Mouse (Mus musculus): ENCODE measurements around the gene Lta. TPM values are rescaled to one million over a fixed set of nuclear protein-coding genes. Genes with fewer than 3 reads are reported as not detected.

Gene Lta
- total and polyA plus RNA-seq, 3 experiments = not detected

DNA sequence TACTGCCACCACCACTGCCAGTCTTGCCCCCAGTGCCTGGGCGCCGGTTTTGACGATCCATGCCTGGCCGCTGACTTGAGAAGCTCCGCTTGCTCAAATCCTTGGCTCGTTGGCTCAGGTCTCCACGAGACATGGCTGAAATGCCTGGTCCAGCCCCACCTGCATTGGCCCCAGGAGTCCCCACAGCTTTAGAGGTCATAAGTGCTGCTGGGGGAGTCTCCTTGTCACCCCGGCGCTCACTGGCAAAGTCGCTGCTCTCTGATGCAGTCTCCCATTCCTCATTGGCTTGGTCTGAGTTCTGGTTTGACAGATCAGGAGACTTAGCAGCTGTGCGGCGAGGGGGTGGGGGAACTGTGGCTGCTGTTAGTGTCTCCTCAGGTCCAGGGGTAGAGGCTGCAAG, 49.7 kb downstream of the Lta start:
- peaks cover 98% of the 10 kb centered on the region for H3K36me3 ChIP-seq (replicated peaks)

DNA sequence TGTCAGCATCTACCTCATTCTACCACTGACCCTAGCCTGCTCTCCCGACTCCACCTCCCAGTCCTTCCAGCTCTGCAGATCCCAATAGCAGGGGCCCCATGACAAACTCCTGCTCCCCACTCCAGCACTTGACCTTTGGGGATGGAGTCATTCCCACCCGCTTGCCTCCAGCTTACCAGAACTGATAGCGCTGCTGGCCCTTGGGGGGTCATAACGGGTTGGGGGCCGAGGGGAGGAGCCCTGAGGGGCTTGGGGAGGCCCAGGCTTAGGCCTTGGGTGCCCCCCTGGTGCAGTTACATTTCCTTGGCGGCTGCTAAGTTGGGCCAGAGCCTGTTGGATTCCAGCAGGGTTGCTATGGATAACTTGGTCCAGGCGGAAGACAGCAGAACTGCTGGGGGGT, 50.5 kb downstream of the Lta start:
- ATAC-seq (ENCODE audit: extremely low read depth, insufficient number of reproducible peaks, low FRiP score, poor library complexity, severe bottlenecking) (no peak), DNase-seq (ENCODE audit: low spot score) (no peak)
- H3K36me3 ChIP-seq (replicated peaks) = peaks cover 98% of the 10 kb centered on the region
- H3K4me3 ChIP-seq (ENCODE audit: low read depth, low read length) = no peak overlapping the region
- H3K9me3 ChIP-seq (replicated peaks) = no peaks in the 10 kb centered on the region
- H3K27me3 ChIP-seq (ENCODE audit: insufficient read depth, low read length) = no peaks in the 10 kb centered on the region
- H3K4me1 ChIP-seq (ENCODE audit: insufficient read depth, low read depth, low read length) = peaks cover 52% of the 10 kb centered on the region
- no peak for TF ChIP-seq GATA1 (IDR thresholded peaks at IDR 0.05; ENCODE audit: borderline replicate concordance, low read length)
- TF ChIP-seq TAL1 (conservative IDR thresholded peaks at IDR 0.05; ENCODE audit: low read depth, low read length) = no peak
- no peak for TF ChIP-seq GATA2 (IDR thresholded peaks at IDR 0.05; ENCODE audit: borderline replicate concordance, low read depth, low read length)
- TF ChIP-seq CTCF (IDR thresholded peaks at IDR 0.05; ENCODE audit: low read depth, low read length) = no peak
- no peak for TF ChIP-seq POLR2AphosphoS5 (IDR thresholded peaks at IDR 0.05; ENCODE audit: insufficient replicate concordance, low read depth, low read length)

More for the DNA sequence above, 49.7 kb downstream of the Lta start:
- Histone ChIP-seq H3K27me3 (ENCODE audit: insufficient read depth, low read length) (no peaks in the 10 kb centered on the region), H3K4me1 (ENCODE audit: insufficient read depth, low read depth, low read length) (peaks cover 55% of the 10 kb centered on the region), H3K4me3 (ENCODE audit: low read depth, low read length) (0 out of 2 replicates have a peak overlapping the region, but pooled peaks have one; percentile 13), H3K9me3 (replicated peaks) (no peaks in the 10 kb centered on the region)
- no peak for DNase-seq (ENCODE audit: low spot score)
- ATAC-seq (ENCODE audit: extremely low read depth, insufficient number of reproducible peaks, low FRiP score, poor library complexity, severe bottlenecking) = no peak
- no peak for TF ChIP-seq TAL1 (conservative IDR thresholded peaks at IDR 0.05; ENCODE audit: low read depth, low read length)
- no peak for TF ChIP-seq GATA2 (IDR thresholded peaks at IDR 0.05; ENCODE audit: borderline replicate concordance, low read depth, low read length)
- no peak for TF ChIP-seq CTCF (IDR thresholded peaks at IDR 0.05; ENCODE audit: low read depth, low read length)

DNA sequence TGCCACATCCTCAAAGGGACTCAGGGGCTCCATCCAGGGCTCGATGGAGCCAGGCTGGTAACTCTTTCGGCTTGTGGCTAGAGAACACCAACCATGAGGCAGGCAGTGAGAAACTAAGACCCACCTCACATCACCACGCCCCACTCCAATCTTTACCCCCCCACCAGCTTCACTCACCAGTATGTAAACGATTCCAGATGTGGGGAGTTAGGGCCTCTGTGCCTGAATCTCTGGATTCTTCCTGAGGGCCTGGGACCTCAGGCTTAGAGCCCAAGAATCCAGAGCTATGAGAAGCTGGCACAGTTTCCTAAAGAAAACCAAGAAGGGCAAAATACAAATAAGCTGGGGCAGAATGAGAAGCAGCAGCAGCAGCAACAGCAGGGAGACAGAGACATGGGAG, 51.2 kb downstream of the Lta start:
- H3K4me3 ChIP-seq (ENCODE audit: low read depth, low read length) = no peak overlapping the region
- H3K9me3 ChIP-seq (replicated peaks) = no peaks in the 10 kb centered on the region
- ATAC-seq (ENCODE audit: extremely low read depth, insufficient number of reproducible peaks, low FRiP score, poor library complexity, severe bottlenecking) = no peak
- no peaks in the 10 kb centered on the region for H3K27me3 ChIP-seq (ENCODE audit: insufficient read depth, low read length)
- peaks cover 47% of the 10 kb centered on the region for H3K4me1 ChIP-seq (ENCODE audit: insufficient read depth, low read depth, low read length)
- TF ChIP-seq CTCF (IDR thresholded peaks at IDR 0.05; ENCODE audit: low read depth, low read length) (no peak), POLR2AphosphoS5 (IDR thresholded peaks at IDR 0.05; ENCODE audit: insufficient replicate concordance, low read depth, low read length) (no peak), GATA2 (IDR thresholded peaks at IDR 0.05; ENCODE audit: borderline replicate concordance, low read depth, low read length) (no peak), GATA1 (IDR thresholded peaks at IDR 0.05; ENCODE audit: borderline replicate concordance, low read length) (no peak), TAL1 (conservative IDR thresholded peaks at IDR 0.05; ENCODE audit: low read depth, low read length) (no peak)
- no peak for DNase-seq (ENCODE audit: low spot score)
- peaks cover 98% of the 10 kb centered on the region for H3K36me3 ChIP-seq (replicated peaks)

Other genes with a start within 250 kb of the Lta start
Only the 20 nearest of the 39 such genes appear.
- gene Ly6g6f, start 119.7 kb downstream of the Lta start, total RNA-seq (2014; fragmentation: Nextera tagmentation) = not detected in 2 replicates
- gene Ly6g6f, start 119.7 kb downstream of the Lta start, total RNA-seq (2017) = 0.23 and 0.27 TPM in 2 replicates
- gene Ly6g6f, start 119.7 kb downstream of the Lta start, polyA plus RNA-seq (2012) = 0.10 and 0.24 TPM in 2 replicates
- gene Abhd16a, start 116.1 kb downstream of the Lta start, total RNA-seq (2014; fragmentation: Nextera tagmentation) = 28.9 and 32.3 TPM in 2 replicates
- 35.6 and 50.0 TPM in 2 replicates for gene Abhd16a, start 116.1 kb downstream of the Lta start, total RNA-seq (2017)
- gene Abhd16a, start 116.1 kb downstream of the Lta start, polyA plus RNA-seq (2012) = 80.6 and 97.0 TPM in 2 replicates
- not detected in 2 replicates for gene Ly6g5c, start 97.1 kb downstream of the Lta start, total RNA-seq (2014; fragmentation: Nextera tagmentation)
- not detected in 2 replicates for gene Ly6g5c, start 97.1 kb downstream of the Lta start, total RNA-seq (2017)
- not detected in 2 replicates for gene Ly6g5c, start 97.1 kb downstream of the Lta start, polyA plus RNA-seq (2012)
- not detected in 2 replicates for gene Ly6g5b, start 89.9 kb downstream of the Lta start, total RNA-seq (2014; fragmentation: Nextera tagmentation)
- gene Ly6g5b, start 89.9 kb downstream of the Lta start, total RNA-seq (2017) = 0.82 and 0.93 TPM in 2 replicates
- gene Ly6g5b, start 89.9 kb downstream of the Lta start, polyA plus RNA-seq (2012) = 0.10 and 0.12 TPM in 2 replicates
- gene Gpank1, start 83.9 kb downstream of the Lta start, total RNA-seq (2014; fragmentation: Nextera tagmentation) = 38.0 and 45.9 TPM in 2 replicates
- 49.0 and 54.0 TPM in 2 replicates for gene Gpank1, start 83.9 kb downstream of the Lta start, total RNA-seq (2017)
- gene Gpank1, start 83.9 kb downstream of the Lta start, polyA plus RNA-seq (2012) = 87.0 and 99.4 TPM in 2 replicates
- 466 and 494 TPM in 2 replicates for gene Csnk2b, start 83.3 kb downstream of the Lta start, total RNA-seq (2014; fragmentation: Nextera tagmentation)
- gene Csnk2b, start 83.3 kb downstream of the Lta start, total RNA-seq (2017) = 431 and 460 TPM in 2 replicates
- gene Csnk2b, start 83.3 kb downstream of the Lta start, polyA plus RNA-seq (2012) = 74.4 and 79.6 TPM in 2 replicates
- 5.9 and 9.3 TPM in 2 replicates for gene D17H6S53E, start 79.0 kb downstream of the Lta start, total RNA-seq (2014; fragmentation: Nextera tagmentation)
- 22.1 and 24.1 TPM in 2 replicates for gene D17H6S53E, start 79.0 kb downstream of the Lta start, total RNA-seq (2017)
- gene D17H6S53E, start 79.0 kb downstream of the Lta start, polyA plus RNA-seq (2012) = 12.5 and 12.8 TPM in 2 replicates
- gene Apom, start 73.3 kb downstream of the Lta start, total RNA-seq (2014; fragmentation: Nextera tagmentation) = not detected in 2 replicates
- 0.22 and 0.23 TPM in 2 replicates for gene Apom, start 73.3 kb downstream of the Lta start, total RNA-seq (2017)
- 0.10 and 0.11 TPM in 2 replicates for gene Apom, start 73.3 kb downstream of the Lta start, polyA plus RNA-seq (2012)
- 160 and 182 TPM in 2 replicates for gene Bag6, start 70.2 kb downstream of the Lta start, total RNA-seq (2014; fragmentation: Nextera tagmentation)
- 60.7 and 69.5 TPM in 2 replicates for gene Bag6, start 70.2 kb downstream of the Lta start, total RNA-seq (2017)
- 686 and 799 TPM in 2 replicates for gene Bag6, start 70.2 kb downstream of the Lta start, polyA plus RNA-seq (2012)
- 773 and 873 TPM in 2 replicates for gene Prrc2a, start 40.5 kb downstream of the Lta start, total RNA-seq (2014; fragmentation: Nextera tagmentation)
- 35.3 and 36.8 TPM in 2 replicates for gene Prrc2a, start 40.5 kb downstream of the Lta start, total RNA-seq (2017)
- 1,534 and 1,682 TPM in 2 replicates for gene Prrc2a, start 40.5 kb downstream of the Lta start, polyA plus RNA-seq (2012)
- 3.1 TPM in 1 of 2 replicates, not detected in the other for gene Aif1, start 29.3 kb downstream of the Lta start, total RNA-seq (2014; fragmentation: Nextera tagmentation)
- 2.1 and 3.2 TPM in 2 replicates for gene Aif1, start 29.3 kb downstream of the Lta start, total RNA-seq (2017)
- gene Aif1, start 29.3 kb downstream of the Lta start, polyA plus RNA-seq (2012) = 0.17 TPM in 1 of 2 replicates, not detected in the other
- gene Lst1, start 16.9 kb downstream of the Lta start, total RNA-seq (2014; fragmentation: Nextera tagmentation) = 81.9 and 91.5 TPM in 2 replicates
- 391 and 521 TPM in 2 replicates for gene Lst1, start 16.9 kb downstream of the Lta start, total RNA-seq (2017)
- 7.1 and 8.0 TPM in 2 replicates for gene Lst1, start 16.9 kb downstream of the Lta start, polyA plus RNA-seq (2012)
- gene Ltb, start 10.9 kb downstream of the Lta start, total RNA-seq (2014; fragmentation: Nextera tagmentation) = not detected in 2 replicates
- gene Ltb, start 10.9 kb downstream of the Lta start, total RNA-seq (2017) = 0.99 and 1.2 TPM in 2 replicates
- gene Ltb, start 10.9 kb downstream of the Lta start, polyA plus RNA-seq (2012) = 0.45 and 0.78 TPM in 2 replicates
- 0.68 TPM in 1 of 2 replicates, not detected in the other for gene Tnf, start 3.3 kb downstream of the Lta start, total RNA-seq (2014; fragmentation: Nextera tagmentation)
- gene Tnf, start 3.3 kb downstream of the Lta start, total RNA-seq (2017) = 1.4 and 1.5 TPM in 2 replicates
- gene Tnf, start 3.3 kb downstream of the Lta start, polyA plus RNA-seq (2012) = 0.04 TPM in 1 of 2 replicates, not detected in the other
- not detected in 2 replicates for gene Gm16181, start 15.5 kb upstream of the Lta start, total RNA-seq (2014; fragmentation: Nextera tagmentation)
- 0.38 and 0.52 TPM in 2 replicates for gene Gm16181, start 15.5 kb upstream of the Lta start, total RNA-seq (2017)
- gene Gm16181, start 15.5 kb upstream of the Lta start, polyA plus RNA-seq (2012) = not detected in 2 replicates
- 3.0 and 5.0 TPM in 2 replicates for gene Atp6v1g2, start 28.3 kb upstream of the Lta start, total RNA-seq (2014; fragmentation: Nextera tagmentation)
- gene Atp6v1g2, start 28.3 kb upstream of the Lta start, total RNA-seq (2017) = 3.2 TPM in 2 replicates
- 2.4 and 2.8 TPM in 2 replicates for gene Atp6v1g2, start 28.3 kb upstream of the Lta start, polyA plus RNA-seq (2012)
- 7.0 and 14.1 TPM in 2 replicates for gene Nfkbil1, start 30.4 kb upstream of the Lta start, total RNA-seq (2014; fragmentation: Nextera tagmentation)
- 8.6 and 12.1 TPM in 2 replicates for gene Nfkbil1, start 30.4 kb upstream of the Lta start, total RNA-seq (2017)
- 37.3 and 41.6 TPM in 2 replicates for gene Nfkbil1, start 30.4 kb upstream of the Lta start, polyA plus RNA-seq (2012)
- 424 and 464 TPM in 2 replicates for gene Ddx39b, start 36.4 kb upstream of the Lta start, total RNA-seq (2014; fragmentation: Nextera tagmentation)
- 171 and 174 TPM in 2 replicates for gene Ddx39b, start 36.4 kb upstream of the Lta start, total RNA-seq (2017)
- 362 and 363 TPM in 2 replicates for gene Ddx39b, start 36.4 kb upstream of the Lta start, polyA plus RNA-seq (2012)
- 50.2 and 53.6 TPM in 2 replicates for gene H2-D1, start 57.4 kb upstream of the Lta start, total RNA-seq (2014; fragmentation: Nextera tagmentation)
- 109 and 115 TPM in 2 replicates for gene H2-D1, start 57.4 kb upstream of the Lta start, total RNA-seq (2017)
- gene H2-D1, start 57.4 kb upstream of the Lta start, polyA plus RNA-seq (2012) = 88.5 and 106 TPM in 2 replicates
- gene H2-Q1, start 115.1 kb upstream of the Lta start, total RNA-seq (2014; fragmentation: Nextera tagmentation) = not detected in 2 replicates
- 0.16 TPM in 1 of 2 replicates, not detected in the other for gene H2-Q1, start 115.1 kb upstream of the Lta start, total RNA-seq (2017)
- gene H2-Q1, start 115.1 kb upstream of the Lta start, polyA plus RNA-seq (2012) = not detected in 2 replicates